Mouse (Mus musculus) ES-Bruce4 (cell line): Measurements from ENCODE around the gene Plin1.

ENCODE experiments used
- CTCF ChIP-seq: IDR thresholded peaks from one replicate; pipeline ENCODE4 v1.8.1; 2011; ENCODE audit warnings: low read depth, low read length
- EP300 ChIP-seq: IDR thresholded peaks from 2 replicates; pipeline ENCODE4 v1.6.1; 2011; ENCODE audit warnings: low read depth, low read length; ENCODE audit not compliant: insufficient read depth
- POLR2A ChIP-seq: IDR thresholded peaks from one replicate; pipeline ENCODE4 v1.8.1; 2011; ENCODE audit warnings: low read length; ENCODE audit not compliant: insufficient read depth

DNA sequence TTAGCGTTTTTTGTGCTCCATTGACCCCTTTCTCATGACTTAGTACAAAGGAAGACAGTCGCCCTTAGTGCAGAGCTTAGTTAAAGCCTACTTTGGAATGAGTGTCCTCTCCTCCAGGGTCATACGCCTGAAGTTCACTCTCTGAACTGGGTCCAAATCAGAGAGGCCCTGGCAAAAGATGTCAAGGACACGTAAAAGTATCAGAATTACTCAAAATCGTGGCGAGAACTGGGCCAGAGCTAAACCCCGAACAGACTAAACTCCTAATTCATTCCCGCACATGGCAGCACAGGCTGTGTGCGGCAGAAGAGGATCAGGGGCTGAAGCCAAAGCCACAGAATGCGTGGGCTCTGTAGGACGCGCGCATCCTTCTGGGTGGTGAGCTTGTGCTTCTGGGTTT lies 1.3 kb downstream of the Plin1 start:
- no peak for TF ChIP-seq CTCF
- no peak for TF ChIP-seq EP300
- TF ChIP-seq POLR2A, result no peak
